Mouse (Mus musculus): ENCODE measurements around the gene Serpinb9. TPM values are rescaled to one million over a fixed set of nuclear protein-coding genes. Genes with fewer than 3 reads are reported as not detected.

Serpinb9 gene
- total RNA-seq, 1 experiment from 2014 or later, result 7.5 TPM

DNA sequence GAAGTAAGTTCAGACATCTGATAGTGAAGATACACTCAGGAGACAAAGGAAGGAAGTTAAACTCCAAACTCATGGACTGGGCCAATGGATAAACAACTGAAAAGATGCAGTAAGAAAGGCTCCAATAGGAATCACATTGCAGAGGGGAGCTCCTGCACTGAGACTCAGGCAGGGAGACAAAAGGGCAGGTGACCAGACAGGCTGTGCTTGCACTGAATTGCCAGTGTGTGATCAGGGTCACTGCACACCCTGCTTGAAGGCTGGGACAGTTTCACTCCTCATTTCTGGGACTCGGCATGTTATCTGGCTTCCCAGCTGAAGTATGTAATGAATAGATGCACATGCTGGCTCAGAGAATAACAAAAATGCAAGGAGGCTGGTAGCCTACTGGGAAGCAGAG, 60.0 kb downstream of the Serpinb9 start:
- no peak for ATAC-seq (replicated peaks; ENCODE audit: low read depth, poor library complexity, severe bottlenecking)

Other genes with a start within 250 kb of the Serpinb9 start
- not detected in 2 replicates for gene Mylk4, start 219.3 kb upstream of the Serpinb9 start, total RNA-seq (2017)
- gene Wrnip1, start 201.2 kb upstream of the Serpinb9 start, total RNA-seq (2017), result 33.5 and 34.9 TPM in 2 replicates
- gene D930007J09Rik, start 200.4 kb upstream of the Serpinb9 start, total RNA-seq (2017), result not detected in 2 replicates
- gene Serpinb1a, start 152.1 kb upstream of the Serpinb9 start, total RNA-seq (2017), result 219 and 222 TPM in 2 replicates
- gene Serpinb1c, start 105.0 kb upstream of the Serpinb9 start, total RNA-seq (2017), result not detected in 2 replicates
- gene Serpinb6b, start 38.0 kb upstream of the Serpinb9 start, total RNA-seq (2017), result 14.7 and 15.7 TPM in 2 replicates
- not detected in 2 replicates for gene Serpinb9b, start 24.2 kb downstream of the Serpinb9 start, total RNA-seq (2017)
- not detected in 2 replicates for gene Serpinb1b, start 75.3 kb downstream of the Serpinb9 start, total RNA-seq (2017)
- gene Serpinb9c, start 156.5 kb downstream of the Serpinb9 start, total RNA-seq (2017), result not detected in 2 replicates
- gene Serpinb9d, start 189.7 kb downstream of the Serpinb9 start, total RNA-seq (2017), result not detected in 2 replicates
- gene Serpinb9e, start 246.4 kb downstream of the Serpinb9 start, total RNA-seq (2017), result not detected in 2 replicates